Mouse (Mus musculus): ENCODE data around the gene Duoxa1.

DNA sequence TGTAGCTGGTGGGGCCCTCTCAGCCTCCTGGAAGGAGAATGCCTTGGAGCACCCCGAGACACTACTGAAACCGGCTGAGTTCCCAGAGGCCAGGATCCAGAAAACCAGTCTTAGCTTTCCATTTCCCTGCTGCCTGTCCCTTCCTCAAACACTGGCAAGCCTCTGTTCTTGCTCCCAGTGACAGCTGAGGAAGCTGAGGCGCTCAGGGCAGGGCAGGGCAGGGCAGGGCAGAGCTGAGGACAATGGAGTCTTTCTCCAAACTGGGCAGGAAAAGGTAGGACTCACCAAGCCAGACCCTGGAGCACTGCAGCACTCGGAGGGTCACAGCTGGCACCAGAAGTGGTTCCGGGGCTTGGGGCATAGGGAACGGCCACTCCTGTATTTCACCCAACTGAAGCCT is 46.8 kb upstream of the Duoxa1 start:
- TF ChIP-seq CTCF (IDR thresholded peaks at IDR 0.05; ENCODE audit: control insufficient read depth, insufficient read depth, low read length) (no peak), POLR2A (IDR thresholded peaks at IDR 0.05; ENCODE audit: borderline replicate concordance, control insufficient read depth, low read depth, low read length) (no peak)

All from bone marrow, adult 2 months (tissue).